Comparison of ENCODE assay signal across 23 mouse cellular contexts in the genomic region with DNA sequence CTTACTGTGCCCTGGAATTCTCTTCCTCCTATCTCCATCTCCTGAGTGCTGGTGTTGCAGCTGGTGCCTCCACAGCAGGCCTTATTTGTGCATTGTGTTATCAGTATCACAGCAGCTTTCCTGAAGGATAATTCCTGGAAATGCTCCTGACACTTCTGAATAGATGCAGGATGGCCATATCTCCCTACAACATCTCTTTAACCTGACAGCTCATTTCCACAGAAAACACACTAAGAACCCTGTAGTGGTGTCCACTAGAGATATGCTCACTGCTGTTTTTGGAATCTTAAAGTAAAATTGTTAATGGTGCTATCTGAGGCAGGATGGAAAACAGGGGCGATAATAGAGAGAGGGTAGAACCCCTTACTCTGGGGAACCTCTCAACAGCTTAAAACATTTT. TPM values are rescaled to one million over a fixed set of nuclear protein-coding genes. Genes with fewer than 3 reads are reported as not detected.
DNase-seq lines count a peak whose midpoint lies in the region; ATAC-seq lines count a peak whose summit lies in the region.
"Had no signal": no experiment of that assay in that cellular context is flagged by ENCODE, and none has a peak within 500 bp of the region (broad histone marks: within the 10 kb centered on the region; RNA-seq: fewer than 3 reads in every experiment).

No protein-coding gene starts in this region.

- H3K4me1 ChIP-seq in kidney, embryonic 14.5 days (ENCODE audit: control insufficient read depth, insufficient read depth, low read length): no peaks in the 10 kb centered on the region
- no peaks in the 10 kb centered on the region for H3K4me1 ChIP-seq in heart, embryonic 13.5 days
- H3K4me1 ChIP-seq in lung, embryonic 16.5 days (replicated peaks; ENCODE audit: control insufficient read depth, insufficient read depth, low read length): no peaks in the 10 kb centered on the region
- H3K4me1 ChIP-seq in neural tube, embryonic 15.5 days: no peaks in the 10 kb centered on the region
- H3K4me1 ChIP-seq: liver, embryonic 15.5 days; neural tube, embryonic 13.5 days had no signal

- intact Hi-C loops in heart, postnatal 25 days (cut with DNase I): loop anchor here (5.0 kb wide), 1 partner anchor 179 kb away; no protein-coding TSS in a partner anchor

- H3K36me3 ChIP-seq in kidney, embryonic 14.5 days (ENCODE audit: control insufficient read depth, insufficient read depth, low read length): no peaks in the 10 kb centered on the region
- H3K36me3 ChIP-seq in heart, embryonic 13.5 days: no peaks in the 10 kb centered on the region
- H3K36me3 ChIP-seq in lung, embryonic 16.5 days (ENCODE audit: control insufficient read depth, insufficient read depth, low read length): no peaks in the 10 kb centered on the region
- no peaks in the 10 kb centered on the region for H3K36me3 ChIP-seq in neural tube, embryonic 15.5 days
- H3K36me3 ChIP-seq: liver, embryonic 15.5 days; neural tube, embryonic 13.5 days had no signal

- no peak for ATAC-seq in kidney, embryonic 14.5 days (ENCODE audit: low FRiP score, low TSS enrichment)
- peak; percentile 61; the same call in 1 of the 2 replicates for ATAC-seq in heart, embryonic 13.5 days (ENCODE audit: extremely low read depth, insufficient number of reproducible peaks, low FRiP score, low TSS enrichment)
- peak; percentile 78 for ATAC-seq in lung, embryonic 16.5 days (ENCODE audit: low read depth)
- no peak for ATAC-seq in neural tube, embryonic 15.5 days (ENCODE audit: low FRiP score)
- ATAC-seq: forebrain, postnatal 0 days; hindbrain, embryonic 16.5 days; Patski had no signal

- H3K4me2 ChIP-seq in kidney, embryonic 14.5 days (replicated peaks; ENCODE audit: low read depth, low read length): no peak overlapping the region
- H3K4me2 ChIP-seq in heart, embryonic 13.5 days: no peak overlapping the region
- H3K4me2 ChIP-seq in lung, embryonic 16.5 days (ENCODE audit: low read depth, low read length): no peak overlapping the region
- no peak overlapping the region for H3K4me2 ChIP-seq in neural tube, embryonic 15.5 days
- H3K4me2 ChIP-seq: liver, embryonic 15.5 days; neural tube, embryonic 13.5 days had no signal

- no peaks in the 10 kb centered on the region for H3K27me3 ChIP-seq in kidney, embryonic 14.5 days (ENCODE audit: control insufficient read depth, insufficient read depth, low read length)
- no peaks in the 10 kb centered on the region for H3K27me3 ChIP-seq in heart, embryonic 13.5 days (replicated peaks)
- H3K27me3 ChIP-seq in lung, embryonic 16.5 days (ENCODE audit: control insufficient read depth, insufficient read depth, low read depth, low read length): no peaks in the 10 kb centered on the region
- H3K27me3 ChIP-seq in neural tube, embryonic 15.5 days (replicated peaks): no peaks in the 10 kb centered on the region
- H3K27me3 ChIP-seq: CH12.LX; liver, embryonic 15.5 days; neural tube, embryonic 13.5 days; Patski had no signal

- no peak overlapping the region for H3K9ac ChIP-seq in kidney, embryonic 14.5 days (ENCODE audit: low read depth, low read length)
- no peak overlapping the region for H3K9ac ChIP-seq in heart, embryonic 13.5 days
- H3K9ac ChIP-seq in lung, embryonic 16.5 days (ENCODE audit: low read length): no peak overlapping the region
- no peak overlapping the region for H3K9ac ChIP-seq in neural tube, embryonic 15.5 days (replicated peaks)
- H3K9ac ChIP-seq: forebrain, postnatal 0 days; liver, embryonic 15.5 days; neural tube, embryonic 13.5 days had no signal

- peak; percentile 55 for DNase-seq in kidney, adult 11 months
- peak; percentile 13 for DNase-seq in heart, postnatal 25 days (ENCODE audit: low spot score)
- DNase-seq in left cerebral cortex, adult 11 months (ENCODE audit: low spot score): no peak
- no peak for DNase-seq in cerebellum, postnatal 10 days
- DNase-seq: adrenal gland, postnatal 10 days; forebrain, postnatal 0 days; gastrocnemius, postnatal 36 days; retina, postnatal 1 day; thymus, adult 18-20 months had no signal

- H3K9me3 ChIP-seq in kidney, embryonic 14.5 days (ENCODE audit: control insufficient read depth, low read length): no peaks in the 10 kb centered on the region
- H3K9me3 ChIP-seq in heart, embryonic 13.5 days: no peaks in the 10 kb centered on the region
- no peaks in the 10 kb centered on the region for H3K9me3 ChIP-seq in lung, embryonic 16.5 days (ENCODE audit: control insufficient read depth, low read length)
- H3K9me3 ChIP-seq in neural tube, embryonic 15.5 days (replicated peaks): no peaks in the 10 kb centered on the region
- H3K9me3 ChIP-seq: liver, embryonic 15.5 days; neural tube, embryonic 13.5 days had no signal

- H3K4me3 ChIP-seq in kidney, embryonic 14.5 days (ENCODE audit: low read length): no peak overlapping the region
- no peak overlapping the region for H3K4me3 ChIP-seq in heart, embryonic 13.5 days
- H3K4me3 ChIP-seq in lung, embryonic 16.5 days (ENCODE audit: low read length): no peak overlapping the region
- H3K4me3 ChIP-seq in neural tube, embryonic 15.5 days (replicated peaks): no peak overlapping the region
- H3K4me3 ChIP-seq: liver, embryonic 15.5 days; neural tube, embryonic 13.5 days had no signal

- no peak overlapping the region for H3K27ac ChIP-seq in kidney, embryonic 14.5 days (ENCODE audit: low read depth, low read length)
- no peak overlapping the region; the same call in 1 of the 2 replicates for H3K27ac ChIP-seq in heart, embryonic 13.5 days (replicated peaks)
- no peak overlapping the region for H3K27ac ChIP-seq in lung, embryonic 16.5 days (ENCODE audit: low read length)
- H3K27ac ChIP-seq in neural tube, embryonic 15.5 days (replicated peaks): no peak overlapping the region
- H3K27ac ChIP-seq: liver, embryonic 15.5 days; neural tube, embryonic 13.5 days had no signal

- 78% methylated on average over 1 of the region's 1 CpGs for WGBS in kidney, embryonic 14.5 days
- 66% methylated on average over 1 of the region's 1 CpGs for WGBS in heart, embryonic 13.5 days
- 79% methylated on average over 1 of the region's 1 CpGs for WGBS in lung, embryonic 16.5 days
- 96% methylated on average over 1 of the region's 1 CpGs for WGBS in neural tube, embryonic 15.5 days

RNA-seq across cellular contexts. Expression of a gene that starts 20.9 kb away (rescaled TPM):
- not detected in 2 replicates for polyA plus RNA-seq in kidney, embryonic 14.5 days (2014; fragmentation: Nextera tagmentation; extraction: Ambion mirVana)
- polyA plus RNA-seq in heart, embryonic 13.5 days (2015; fragmentation: Nextera tagmentation; extraction: Ambion mirVana): not detected in 2 replicates
- total RNA-seq in heart, postnatal 25 days (2021): not detected
- not detected in 2 replicates for polyA plus RNA-seq in lung, embryonic 16.5 days (2015; fragmentation: Nextera tagmentation; extraction: Ambion mirVana)
- polyA plus RNA-seq in neural tube, embryonic 15.5 days (2015; fragmentation: Nextera tagmentation; extraction: Ambion mirVana): not detected in 2 replicates
- total RNA-seq: adrenal gland, postnatal 10 days; CH12.LX; forebrain, postnatal 0 days; gastrocnemius, postnatal 36 days; layer of hippocampus, adult 8-10 months; left cerebral cortex, postnatal 25 days; midbrain, postnatal 0 days had no signal
- polyA plus RNA-seq: forebrain, postnatal 0 days; hindbrain, embryonic 16.5 days; liver, embryonic 15.5 days; midbrain, postnatal 0 days; neural tube, embryonic 13.5 days; Patski; spleen, adult 2 months had no signal

RNA-seq across cellular contexts. Expression of a gene that starts 42.3 kb away (rescaled TPM):
- not detected in 2 replicates for polyA plus RNA-seq in kidney, embryonic 14.5 days (2014; fragmentation: Nextera tagmentation; extraction: Ambion mirVana)
- not detected in 2 replicates for polyA plus RNA-seq in heart, embryonic 13.5 days (2015; fragmentation: Nextera tagmentation; extraction: Ambion mirVana)
- total RNA-seq in heart, postnatal 25 days (2021): not detected
- polyA plus RNA-seq in lung, embryonic 16.5 days (2015; fragmentation: Nextera tagmentation; extraction: Ambion mirVana): not detected in 2 replicates
- polyA plus RNA-seq in neural tube, embryonic 15.5 days (2015; fragmentation: Nextera tagmentation; extraction: Ambion mirVana): not detected in 2 replicates
- total RNA-seq: adrenal gland, postnatal 10 days; CH12.LX; forebrain, postnatal 0 days; gastrocnemius, postnatal 36 days; layer of hippocampus, adult 8-10 months; left cerebral cortex, postnatal 25 days; midbrain, postnatal 0 days had no signal
- polyA plus RNA-seq: cortical plate, adult 2 months; forebrain, postnatal 0 days; hindbrain, embryonic 16.5 days; liver, embryonic 15.5 days; midbrain, postnatal 0 days; neural tube, embryonic 13.5 days; Patski; spleen, adult 2 months had no signal

RNA-seq across cellular contexts. Expression of a gene that starts 59.8 kb away (rescaled TPM):
- not detected in 2 replicates for polyA plus RNA-seq in kidney, embryonic 14.5 days (2014; fragmentation: Nextera tagmentation; extraction: Ambion mirVana)
- polyA plus RNA-seq in heart, embryonic 13.5 days (2015; fragmentation: Nextera tagmentation; extraction: Ambion mirVana): not detected in 2 replicates
- not detected for total RNA-seq in heart, postnatal 25 days (2021)
- polyA plus RNA-seq in lung, embryonic 16.5 days (2015; fragmentation: Nextera tagmentation; extraction: Ambion mirVana): not detected in 2 replicates
- polyA plus RNA-seq in neural tube, embryonic 15.5 days (2015; fragmentation: Nextera tagmentation; extraction: Ambion mirVana): not detected in 2 replicates
- total RNA-seq: adrenal gland, postnatal 10 days; CH12.LX; forebrain, postnatal 0 days; gastrocnemius, postnatal 36 days; layer of hippocampus, adult 8-10 months; left cerebral cortex, postnatal 25 days; midbrain, postnatal 0 days had no signal
- polyA plus RNA-seq: cortical plate, adult 2 months; forebrain, postnatal 0 days; hindbrain, embryonic 16.5 days; liver, embryonic 15.5 days; midbrain, postnatal 0 days; neural tube, embryonic 13.5 days; Patski; spleen, adult 2 months had no signal

Comparison
In these comparisons a context has a peak if more than half of its experiments do, and no peak if none do; other contexts are left out.
1. DNase-seq: peak in kidney, adult 11 months (single experiment) and heart, postnatal 25 days (single experiment); none in left cerebral cortex, adult 11 months (single experiment) and cerebellum, postnatal 10 days (0 of 2).
2. ATAC-seq: peak in heart, embryonic 13.5 days (single experiment) and lung, embryonic 16.5 days (single experiment); none in kidney, embryonic 14.5 days (single experiment) and neural tube, embryonic 15.5 days (single experiment).